Mouse (Mus musculus): ENCODE measurements around the gene Fdx1. TPM values are rescaled to one million over a fixed set of nuclear protein-coding genes. Genes with fewer than 3 reads are reported as not detected.

Fdx1 gene
- 46.1 and 49.0 TPM in 2 replicates for polyA plus RNA-seq (2016; fragmentation: Nextera tagmentation; extraction: Ambion mirVana)

- ATAC-seq (ENCODE audit: low FRiP score, low read depth), result peak; percentile 93
- H3K27ac ChIP-seq, result no peak within 1 kb of the TSS
Measured at GRCm38 (mm10) chr9:51962975-51963701, at the start of gene Fdx1. Fdx1 (minus strand) TSS chr9:51963556.

GRCm38 (mm10) chr9:52012781-52013436 lies 49.6 kb upstream of the Fdx1 start:
- 84% methylated on average over 5 of the region's 5 CpGs for WGBS
- Histone ChIP-seq H3K4me2 (replicated peaks) (no peak overlapping the region), H3K27ac (no peak overlapping the region)

More at GRCm38 (mm10) chr9:51962975-51963701, at the start of gene Fdx1:
- WGBS, result under 1% methylated on average over 81 of the region's 81 CpGs
- H3K36me3 ChIP-seq, result no peaks in the 10 kb centered on the region
- peak within 1 kb of the TSS; percentile 83 for H3K4me3 ChIP-seq
- H3K4me1 ChIP-seq, result peaks cover 8% of the 10 kb centered on the region; the same call in 1 of the 2 replicates
- peak within 1 kb of the TSS; percentile 80 for H3K9ac ChIP-seq
- H3K9me3 ChIP-seq, result no peaks in the 10 kb centered on the region
- H3K4me2 ChIP-seq (replicated peaks), result peak within 1 kb of the TSS; percentile 77
- no peaks in the 10 kb centered on the region for H3K27me3 ChIP-seq (replicated peaks)

GRCm38 (mm10) chr9:52012311-52012710 lies 49.0 kb upstream of the Fdx1 start:
- no peak for ATAC-seq (ENCODE audit: low FRiP score, low read depth)
- Histone ChIP-seq H3K36me3 (no peaks in the 10 kb centered on the region), H3K9ac (no peak overlapping the region), H3K4me1 (0 out of 2 replicates have a peak, but pooled peaks cover 2% of the 10 kb centered on the region), H3K9me3 (no peaks in the 10 kb centered on the region), H3K27ac (no peak overlapping the region), H3K27me3 (replicated peaks) (no peaks in the 10 kb centered on the region), H3K4me2 (replicated peaks) (no peak overlapping the region), H3K4me3 (no peak overlapping the region)
- WGBS, result 90% methylated on average over 1 of the region's 1 CpGs

More at GRCm38 (mm10) chr9:52012781-52013436, 49.6 kb upstream of the Fdx1 start:
- Histone ChIP-seq H3K4me1 (no peaks in the 10 kb centered on the region), H3K36me3 (no peaks in the 10 kb centered on the region), H3K9ac (no peak overlapping the region), H3K4me3 (no peak overlapping the region), H3K27me3 (replicated peaks) (no peaks in the 10 kb centered on the region), H3K9me3 (no peaks in the 10 kb centered on the region)
- no peak for ATAC-seq (ENCODE audit: low FRiP score, low read depth)

GRCm38 (mm10) chr9:52008511-52008910 lies 45.2 kb upstream of the Fdx1 start:
- Histone ChIP-seq H3K9me3 (no peaks in the 10 kb centered on the region), H3K36me3 (no peaks in the 10 kb centered on the region), H3K4me1 (0 out of 2 replicates have a peak, but pooled peaks cover 3% of the 10 kb centered on the region), H3K9ac (no peak overlapping the region), H3K4me3 (no peak overlapping the region), H3K4me2 (replicated peaks) (no peak overlapping the region), H3K27ac (no peak overlapping the region), H3K27me3 (replicated peaks) (no peaks in the 10 kb centered on the region)
- 88% methylated on average over 1 of the region's 1 CpGs for WGBS
- ATAC-seq (ENCODE audit: low FRiP score, low read depth), result no peak

- no peak for ATAC-seq (ENCODE audit: low FRiP score, low read depth)
- H3K27me3 ChIP-seq (replicated peaks), result no peaks in the 10 kb centered on the region
- H3K9ac ChIP-seq, result no peak overlapping the region
- H3K36me3 ChIP-seq, result no peaks in the 10 kb centered on the region
- H3K4me1 ChIP-seq, result 0 out of 2 replicates have a peak, but pooled peaks cover 3% of the 10 kb centered on the region
- no peak overlapping the region for H3K4me3 ChIP-seq
- no peak overlapping the region for H3K4me2 ChIP-seq (replicated peaks)
- H3K9me3 ChIP-seq, result no peaks in the 10 kb centered on the region
- WGBS, result 29% methylated on average over 2 of the region's 2 CpGs
- no peak overlapping the region for H3K27ac ChIP-seq
Measured at GRCm38 (mm10) chr9:52007341-52007740, 44.0 kb upstream of the Fdx1 start.

- WGBS, result 59% methylated on average over 4 of the region's 4 CpGs
- ATAC-seq (ENCODE audit: low FRiP score, low read depth), result no peak
- Histone ChIP-seq H3K27ac (no peak overlapping the region), H3K36me3 (no peaks in the 10 kb centered on the region), H3K4me2 (replicated peaks) (no peak overlapping the region), H3K27me3 (replicated peaks) (no peaks in the 10 kb centered on the region), H3K4me3 (no peak overlapping the region), H3K4me1 (0 out of 2 replicates have a peak, but pooled peaks cover 3% of the 10 kb centered on the region), H3K9ac (no peak overlapping the region), H3K9me3 (no peaks in the 10 kb centered on the region)
Measured at GRCm38 (mm10) chr9:52003501-52003900, 40.1 kb upstream of the Fdx1 start.

GRCm38 (mm10) chr9:51995331-51996099 lies 32.2 kb upstream of the Fdx1 start:
- Histone ChIP-seq H3K36me3 (no peaks in the 10 kb centered on the region), H3K4me2 (replicated peaks) (no peak overlapping the region), H3K4me3 (no peak overlapping the region), H3K9me3 (peaks cover 4% of the 10 kb centered on the region; the same call in 1 of the 2 replicates), H3K9ac (no peak overlapping the region), H3K4me1 (no peaks in the 10 kb centered on the region; the same call in 1 of the 2 replicates), H3K27ac (no peak overlapping the region), H3K27me3 (replicated peaks) (no peaks in the 10 kb centered on the region)
- 84% methylated on average over 5 of the region's 5 CpGs for WGBS
- ATAC-seq (ENCODE audit: low FRiP score, low read depth), result no peak

GRCm38 (mm10) chr9:51994636-51995260 lies 31.4 kb upstream of the Fdx1 start:
- Histone ChIP-seq H3K4me2 (replicated peaks) (no peak overlapping the region), H3K9ac (no peak overlapping the region), H3K36me3 (no peaks in the 10 kb centered on the region), H3K27ac (no peak overlapping the region), H3K27me3 (replicated peaks) (no peaks in the 10 kb centered on the region), H3K9me3 (peaks cover 4% of the 10 kb centered on the region; the same call in 1 of the 2 replicates), H3K4me1 (no peaks in the 10 kb centered on the region; the same call in 1 of the 2 replicates), H3K4me3 (no peak overlapping the region)
- ATAC-seq (ENCODE audit: low FRiP score, low read depth), result no peak
- 93% methylated on average over 5 of the region's 5 CpGs for WGBS

GRCm38 (mm10) chr9:51993486-51994275 lies 30.3 kb upstream of the Fdx1 start:
- Histone ChIP-seq H3K27ac (no peak overlapping the region), H3K9ac (no peak overlapping the region), H3K9me3 (peaks cover 4% of the 10 kb centered on the region; the same call in 1 of the 2 replicates), H3K27me3 (replicated peaks) (no peaks in the 10 kb centered on the region), H3K4me1 (no peaks in the 10 kb centered on the region; the same call in 1 of the 2 replicates), H3K4me2 (replicated peaks) (no peak overlapping the region), H3K36me3 (no peaks in the 10 kb centered on the region), H3K4me3 (no peak overlapping the region)
- ATAC-seq (ENCODE audit: low FRiP score, low read depth), result no peak
- WGBS, result 74% methylated on average over 4 of the region's 4 CpGs

- no peak for ATAC-seq (ENCODE audit: low FRiP score, low read depth)
- no peak overlapping the region for H3K4me3 ChIP-seq
- no peak overlapping the region for H3K9ac ChIP-seq
- no peaks in the 10 kb centered on the region; the same call in 1 of the 2 replicates for H3K4me1 ChIP-seq
- H3K27ac ChIP-seq, result no peak overlapping the region
- WGBS, result 35% methylated on average over 2 of the region's 2 CpGs
- no peaks in the 10 kb centered on the region for H3K27me3 ChIP-seq (replicated peaks)
- no peak overlapping the region for H3K4me2 ChIP-seq (replicated peaks)
- H3K9me3 ChIP-seq, result no peaks in the 10 kb centered on the region; the same call in 1 of the 2 replicates
- no peaks in the 10 kb centered on the region for H3K36me3 ChIP-seq
Measured at GRCm38 (mm10) chr9:51991241-51991876, 28.0 kb upstream of the Fdx1 start.

Measured in neural tube, embryonic 12.5 days (tissue).